Mouse (Mus musculus) right cerebral cortex, postnatal 4 days (tissue): Measurements from ENCODE around the gene Ftl1.
"Not testable (repeated sequence)": the region's sequence is repeated elsewhere in the genome, so short reads cannot be mapped to it uniquely, and the experiment has no call there.

Experiments
- DNase-seq: peaks from one replicate; pipeline ENCODE4 v3.0.0-alpha.2; 2022

Ftl1 gene

GRCm38 (mm10) chr7:45459564-45460140 lies at the start of gene Ftl1:
Gene Ftl1 (minus strand): TSS chr7:45459884.
- peak; percentile 94 for DNase-seq

- DNase-seq: no peak
Measured at GRCm38 (mm10) chr7:45509181-45509882, 49.6 kb upstream of the Ftl1 start.

DNA sequence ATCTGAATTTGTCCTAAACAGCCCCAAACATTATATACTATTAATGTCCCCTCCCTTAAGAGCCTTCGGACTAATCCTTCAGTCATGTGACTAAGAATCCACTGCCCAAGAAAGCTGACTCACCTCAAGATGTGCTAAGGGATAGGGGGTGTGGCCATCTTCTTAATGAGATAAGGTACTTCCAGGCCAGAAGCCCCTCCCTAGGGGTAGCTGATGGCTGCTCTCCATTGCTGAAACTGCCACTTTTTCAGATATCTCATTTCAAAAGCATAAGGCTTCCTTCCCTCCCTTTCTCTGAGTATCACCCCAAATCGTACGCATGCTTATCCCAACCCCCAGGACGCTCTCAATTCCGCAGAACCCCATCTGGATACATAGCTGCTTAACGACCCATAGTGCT lies 48.9 kb upstream of the Ftl1 start:
- DNase-seq: no peak

DNA sequence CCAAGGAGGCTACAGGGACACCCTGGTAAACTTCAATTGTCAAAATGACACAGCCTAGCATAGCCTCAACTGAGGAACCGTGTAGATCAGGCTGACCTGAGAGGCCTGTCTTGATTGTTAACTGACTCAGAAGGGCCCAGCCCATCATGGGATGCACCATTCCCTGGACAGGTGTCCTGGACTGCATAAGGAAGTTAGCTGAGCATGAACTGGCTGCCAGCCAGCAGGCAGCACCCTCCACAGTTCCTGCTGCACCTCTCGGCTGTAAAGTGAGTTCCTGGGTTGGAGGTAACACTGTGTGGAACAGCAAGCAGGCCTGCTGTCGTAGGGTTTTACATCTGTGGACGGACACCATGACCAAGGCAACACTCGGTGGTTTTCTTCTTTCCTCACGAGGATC lies 47.9 kb upstream of the Ftl1 start:
- DNase-seq: no peak

GRCm38 (mm10) chr7:45498427-45498826 lies 38.7 kb upstream of the Ftl1 start:
- no peak for DNase-seq

DNA sequence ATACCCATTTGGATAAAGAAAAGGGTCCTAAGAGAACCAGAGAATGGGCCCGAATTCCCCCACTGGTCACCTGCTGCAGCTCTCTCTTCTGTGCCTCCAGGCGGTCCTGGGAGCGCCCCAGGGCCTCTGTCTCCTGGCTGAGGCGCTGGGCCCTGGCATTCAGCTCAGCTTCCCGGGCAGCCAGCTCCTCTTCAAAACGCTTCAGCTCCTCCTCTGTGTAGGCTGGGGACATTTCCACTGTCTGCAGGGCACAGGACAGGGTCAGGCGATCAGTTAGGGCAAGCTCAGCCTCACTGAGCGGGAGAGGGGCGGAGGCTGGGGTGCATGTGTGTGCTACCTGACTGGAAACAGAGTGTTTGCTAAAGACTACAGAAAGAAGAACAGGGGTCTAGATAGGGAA lies 34.9 kb upstream of the Ftl1 start:
- no peak for DNase-seq

DNA sequence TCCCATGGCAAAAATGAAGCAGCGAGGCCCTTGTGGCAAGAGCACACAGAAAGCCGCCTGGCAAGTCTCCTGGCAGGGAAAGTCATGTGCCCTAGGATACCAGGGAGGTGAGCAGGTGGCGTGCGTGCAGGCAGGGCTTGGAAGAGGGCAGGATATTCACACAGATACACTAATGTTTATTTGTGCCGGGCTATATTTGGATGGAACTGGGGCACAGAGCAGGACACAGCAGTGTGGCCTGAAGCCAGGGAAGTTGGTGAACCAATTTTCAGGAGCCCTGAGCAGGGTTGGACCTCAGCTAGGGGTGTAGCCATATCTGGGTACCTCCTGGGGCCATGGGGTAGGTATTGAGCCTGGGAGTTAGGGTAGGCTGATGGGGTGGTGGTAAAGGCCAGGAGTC lies 33.3 kb upstream of the Ftl1 start:
- no peak for DNase-seq

DNA sequence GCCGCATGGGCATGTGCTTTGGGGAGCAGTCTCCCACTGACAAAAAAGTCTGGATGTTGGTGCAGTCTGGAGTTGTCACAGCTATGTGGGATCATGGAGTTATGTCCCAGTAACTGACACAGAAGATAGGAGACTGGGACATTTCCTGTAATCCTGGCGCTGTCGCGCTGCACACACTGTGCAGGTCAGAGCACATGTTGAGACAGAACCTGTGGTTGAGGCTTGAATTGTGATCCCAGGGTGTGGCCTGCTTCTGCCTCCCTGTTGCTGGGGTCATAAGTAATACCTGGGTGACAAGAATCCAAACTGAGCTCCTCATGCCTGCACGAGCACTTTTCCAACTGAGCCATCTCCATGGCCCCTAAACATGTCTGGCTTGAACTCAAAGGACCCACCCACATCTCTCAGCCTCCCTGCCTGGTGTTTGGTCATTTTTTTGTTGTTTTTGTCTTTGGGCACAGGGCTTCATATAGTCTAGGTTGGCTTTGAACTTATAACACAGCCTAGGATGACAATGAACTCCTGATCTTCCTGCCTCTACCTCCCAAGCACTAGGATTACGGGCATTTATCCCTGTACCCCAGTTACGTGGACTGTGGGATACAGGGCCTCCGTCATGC lies 32.7 kb upstream of the Ftl1 start:
- no peak for DNase-seq

DNA sequence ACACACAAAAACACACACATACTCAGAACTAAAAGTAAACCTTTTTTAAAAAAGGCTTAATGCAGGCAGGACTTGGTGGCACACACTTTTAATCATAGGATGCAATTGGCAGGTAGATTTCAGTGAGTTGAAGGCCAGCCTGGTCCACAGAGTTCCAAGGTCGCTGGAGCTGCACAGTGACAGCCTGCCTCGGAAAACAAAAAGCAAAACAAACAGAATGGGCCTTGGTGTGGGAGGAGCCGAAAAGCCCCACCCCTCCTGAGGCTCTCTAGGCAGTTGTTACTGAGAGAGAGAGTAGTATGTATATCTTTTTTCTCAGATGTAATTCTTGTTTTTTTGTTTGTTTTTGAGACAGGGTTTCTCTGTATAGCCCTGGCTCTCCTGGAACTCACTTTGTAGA lies 31.6 kb upstream of the Ftl1 start:
- DNase-seq: no peak

GRCm38 (mm10) chr7:45490822-45491221 lies 31.1 kb upstream of the Ftl1 start:
- no peak for DNase-seq

DNA sequence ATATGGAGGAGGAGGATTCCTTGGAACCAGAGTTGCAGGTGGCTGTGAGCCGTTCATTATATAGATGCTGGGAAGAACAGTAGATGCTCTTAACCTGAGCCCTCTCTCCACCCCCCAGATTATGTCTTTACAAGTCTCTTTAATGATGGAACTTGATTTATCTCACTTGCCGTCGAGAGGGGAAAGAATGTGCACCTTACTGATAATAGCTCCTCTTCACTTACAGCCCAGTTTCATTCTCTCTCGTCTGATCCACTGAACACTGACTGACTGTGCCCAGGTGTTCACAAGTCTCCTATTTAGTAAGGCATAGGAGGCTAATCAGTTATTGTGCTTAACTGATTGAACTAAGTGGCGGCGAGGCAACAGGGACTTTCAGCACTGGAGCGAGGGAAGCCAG lies 29.9 kb upstream of the Ftl1 start:
- DNase-seq: no peak

DNA sequence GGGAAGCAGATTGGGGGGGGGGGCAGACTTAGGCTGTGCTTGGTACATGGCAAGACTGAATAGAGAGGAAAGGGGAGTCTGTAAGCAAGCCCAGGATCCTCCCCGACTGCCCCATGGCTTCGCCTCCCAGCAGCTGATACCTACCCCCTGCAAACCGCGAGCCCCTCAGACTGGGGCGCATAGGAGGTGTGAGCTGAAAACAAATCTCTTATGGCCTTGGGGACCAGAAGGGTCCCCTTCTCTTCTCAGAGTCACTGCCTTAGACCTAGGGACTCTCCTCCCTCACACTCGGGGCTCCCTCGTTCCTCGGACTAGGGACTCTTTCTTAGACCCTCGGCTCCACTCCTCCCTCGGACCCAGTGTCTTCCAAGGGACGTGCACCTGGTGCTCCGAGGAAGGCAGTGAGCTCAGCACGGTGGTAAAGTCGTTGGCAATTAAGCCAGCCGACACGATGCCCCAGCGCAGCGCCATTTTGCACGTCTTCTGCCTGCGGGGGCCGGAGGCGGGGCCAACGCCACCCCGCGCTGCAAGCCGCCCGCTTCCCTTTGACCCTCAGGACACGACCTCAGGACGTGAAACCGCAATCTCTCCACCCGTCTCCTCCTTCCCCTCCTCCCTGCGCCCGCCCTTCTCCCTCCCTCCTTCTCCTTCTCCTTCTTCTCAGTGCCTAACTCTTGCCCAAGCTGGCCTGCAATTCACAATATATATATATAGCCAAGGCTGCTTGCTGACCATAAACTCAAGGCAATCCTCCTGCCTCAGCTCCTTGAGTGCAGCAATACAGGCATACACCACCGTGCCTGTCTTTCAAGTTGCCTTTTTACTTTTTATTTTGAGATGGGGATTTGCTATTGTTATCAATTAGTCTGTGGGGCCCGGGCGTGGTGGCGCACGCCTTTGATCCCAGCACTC lies 28.9 kb upstream of the Ftl1 start, which contains the start of gene Dhdh:
Gene Dhdh, minus strand, starts transcription at position 513 of the 912 bp plus-strand sequence.
- peak; percentile 51 for DNase-seq

DNA sequence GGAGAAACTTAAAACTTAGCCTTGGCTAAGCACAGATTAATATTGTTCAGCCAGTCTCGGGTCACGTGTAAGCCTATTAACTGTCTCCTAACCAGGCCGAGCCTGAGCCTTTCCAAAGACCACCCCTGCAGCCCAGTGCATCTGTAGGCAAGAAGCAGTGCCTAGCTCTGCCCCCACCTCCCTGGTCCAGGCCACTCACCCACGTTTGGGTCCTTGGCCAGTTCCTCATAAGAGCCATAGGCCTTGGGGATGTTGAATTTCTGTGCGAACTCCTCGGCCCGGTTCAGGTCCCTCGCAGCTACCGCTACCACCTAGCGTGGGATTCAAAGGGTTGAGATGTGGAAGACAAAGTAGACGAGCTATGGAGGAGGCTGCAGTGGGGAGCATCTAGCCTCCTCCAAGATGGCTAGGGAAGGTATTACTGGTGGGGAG lies 28.2 kb upstream of the Ftl1 start:
- DNase-seq: no peak

GRCm38 (mm10) chr7:45486761-45487415 lies 27.2 kb upstream of the Ftl1 start, which contains the start of gene Gm45808:
Gene Gm45808 (minus strand): TSS chr7:45486811.
- DNase-seq: no peak

DNA sequence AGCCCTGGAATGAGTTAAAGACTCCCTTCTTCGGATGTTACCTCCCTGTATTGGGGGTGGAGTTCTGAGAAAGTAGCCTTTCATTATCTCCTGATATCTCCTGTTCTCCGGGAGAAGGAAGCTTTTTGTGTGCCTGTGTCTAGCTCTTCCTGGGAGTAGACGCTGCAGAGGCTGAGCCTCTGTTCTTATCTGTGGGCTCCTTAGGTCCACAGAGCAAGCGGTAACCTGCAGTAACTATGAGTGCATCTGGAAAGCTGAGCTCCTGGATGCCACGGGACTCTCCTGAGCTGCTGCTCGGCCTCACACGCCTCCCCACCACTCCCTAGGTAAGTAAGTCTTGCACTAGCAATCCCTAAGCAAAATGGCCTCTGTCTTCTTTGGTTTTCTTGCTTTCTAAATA lies 26.5 kb upstream of the Ftl1 start:
- DNase-seq: no peak

- not testable (repeated sequence) for DNase-seq
Measured at GRCm38 (mm10) chr7:45484985-45485384, 25.3 kb upstream of the Ftl1 start.

GRCm38 (mm10) chr7:45482166-45482565 lies 22.5 kb upstream of the Ftl1 start:
- DNase-seq: no peak

GRCm38 (mm10) chr7:45481374-45481927 lies 21.8 kb upstream of the Ftl1 start, which contains the start of gene Tulp2:
Gene Tulp2 (plus strand): TSS chr7:45481877.
- peak; percentile 56 for DNase-seq

GRCm38 (mm10) chr7:45480310-45480709 lies 20.6 kb upstream of the Ftl1 start:
- DNase-seq: not testable (repeated sequence)

- DNase-seq: no peak
Measured at GRCm38 (mm10) chr7:45478774-45479173, 19.1 kb upstream of the Ftl1 start.

DNA sequence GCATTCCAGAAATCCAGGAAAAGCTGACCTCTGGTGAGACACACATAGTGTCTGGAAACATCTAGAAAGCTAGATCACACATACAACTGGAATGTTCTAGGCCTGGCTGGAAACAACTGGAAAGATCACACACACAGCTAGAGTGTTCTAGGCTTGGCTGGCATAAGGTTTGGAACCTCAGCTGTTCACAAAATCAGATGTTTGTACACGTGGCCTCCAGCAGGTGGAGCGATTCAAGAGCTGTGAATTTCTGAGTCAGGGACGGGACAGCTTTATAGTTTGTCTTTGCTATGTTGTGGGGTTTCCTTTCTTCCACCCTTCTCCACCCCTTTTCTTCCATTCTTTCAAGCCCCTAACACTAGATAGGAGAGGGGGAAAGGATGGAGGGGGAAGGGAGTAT lies 17.3 kb upstream of the Ftl1 start:
- DNase-seq: peak; percentile 48

GRCm38 (mm10) chr7:45476453-45476852 lies 16.8 kb upstream of the Ftl1 start:
- DNase-seq: no peak
